Mouse (Mus musculus) adrenal gland, adult 8-10 months (tissue): ENCODE measurements around the gene Ift22. TPM values are rescaled to one million over a fixed set of nuclear protein-coding genes. Genes with fewer than 3 reads are reported as not detected.

Experiments
- DNase-seq: peaks from one replicate; pipeline ENCODE4 v3.0.0; 2022
- total RNA-seq, 4 experiments: library from RNA; stranded (reverse); gene quantifications; 2 replicates each; pipeline ENCODE4 v1.2.4; 2022

Gene Ift22
- 10 to 100 TPM; 30.5 to 53.5 (median 41.9) TPM for total RNA-seq

DNA sequence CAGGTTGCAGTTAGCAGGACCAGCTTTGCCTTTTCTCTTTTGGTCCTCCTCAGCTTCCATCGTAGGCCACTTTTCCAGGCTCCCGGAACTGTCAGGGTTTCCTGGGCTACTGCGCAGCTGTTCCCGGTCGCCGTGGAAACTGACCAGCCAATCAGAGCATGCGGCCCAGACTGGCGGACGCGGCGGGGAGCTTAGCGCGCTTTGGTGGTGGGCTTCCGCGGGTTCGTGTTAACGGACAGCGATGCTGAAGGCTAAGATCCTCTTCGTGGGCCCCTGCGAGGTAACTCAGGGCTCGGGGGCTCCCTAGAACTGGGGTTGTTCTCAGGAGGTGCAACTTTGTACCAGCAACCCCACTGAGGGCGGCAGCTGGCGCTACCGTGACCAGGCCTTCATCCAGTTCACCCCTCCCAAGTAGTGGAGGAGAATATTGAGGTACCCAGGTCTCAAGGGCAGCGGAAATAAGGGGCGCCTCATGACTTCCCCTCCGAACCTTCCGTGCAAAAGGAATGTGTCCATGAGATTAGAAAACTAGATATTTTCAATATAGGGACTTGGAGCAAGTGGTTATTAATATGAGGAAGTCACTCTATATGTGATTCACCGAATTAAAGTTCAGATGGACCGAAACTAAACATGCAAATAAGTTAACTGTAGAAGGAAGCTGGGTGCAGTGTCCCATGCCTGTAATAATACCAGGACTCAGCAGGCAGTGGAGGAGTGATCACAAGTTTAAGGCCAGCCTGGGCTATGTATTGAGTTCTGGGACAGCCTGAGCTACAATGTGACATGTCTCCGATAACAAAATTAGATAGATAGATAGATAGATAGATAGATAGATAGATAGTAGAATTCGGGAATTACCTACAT lies at the start of gene Ift22:
TSS of gene Ift22 (plus strand) at position 160 of the 867 bp plus-strand sequence.
- DNase-seq, result peak; percentile 89

DNA sequence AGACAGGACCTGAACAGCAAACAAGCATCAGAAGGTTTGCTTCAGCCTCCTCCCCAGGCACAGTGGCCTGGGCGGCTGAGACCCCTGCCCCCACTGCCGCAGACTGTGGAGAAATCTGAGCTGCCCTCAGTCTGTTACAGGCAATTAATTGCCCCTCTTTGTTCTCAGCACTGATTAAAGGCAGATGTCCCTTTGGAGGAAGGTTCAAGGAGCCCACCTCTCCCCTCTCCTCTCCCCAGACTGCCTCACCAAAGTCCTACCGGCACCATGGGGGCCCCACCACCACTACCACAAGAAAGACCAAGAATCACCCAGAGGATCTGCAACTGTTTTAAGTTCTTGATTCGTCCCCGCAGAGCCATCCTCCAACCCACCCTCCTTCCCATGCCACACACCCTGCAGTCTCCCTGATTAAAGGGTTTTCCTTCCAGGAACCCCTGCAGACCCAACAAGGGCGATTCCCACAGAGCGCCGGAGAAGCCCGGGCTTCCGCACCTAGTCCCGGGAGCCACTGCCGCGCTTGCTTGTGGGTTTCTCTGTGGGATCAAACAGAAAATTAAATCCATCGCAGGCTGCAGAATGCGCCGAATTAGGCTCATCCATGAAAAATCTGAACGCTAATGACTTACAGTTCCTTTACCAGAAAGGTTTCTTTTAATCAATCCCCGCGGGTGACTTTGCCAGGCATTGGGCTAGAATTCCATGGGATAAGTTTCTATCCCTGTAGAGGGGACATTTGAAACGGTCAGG lies 46.6 kb upstream of the Ift22 start:
- no peak for DNase-seq

DNA sequence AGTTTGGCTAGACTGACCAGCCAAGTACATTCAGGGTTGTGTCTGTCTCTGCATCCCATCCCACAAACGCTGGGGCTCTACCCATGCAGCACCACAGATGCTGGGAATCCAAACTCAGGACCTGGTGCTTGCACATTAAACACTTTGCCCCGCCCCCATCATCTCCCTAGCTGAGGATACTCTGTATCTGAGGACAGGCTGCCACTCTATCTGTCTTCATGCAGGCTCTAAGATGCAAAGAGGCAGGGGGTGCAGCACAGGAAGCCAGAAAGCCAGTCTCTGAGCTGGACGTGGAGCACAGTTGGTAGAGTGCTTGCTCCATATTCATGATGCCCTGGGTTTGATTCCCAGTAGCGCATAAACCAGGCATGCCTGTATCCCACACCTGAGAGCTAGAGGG lies 45.1 kb upstream of the Ift22 start:
- DNase-seq, result no peak

DNA sequence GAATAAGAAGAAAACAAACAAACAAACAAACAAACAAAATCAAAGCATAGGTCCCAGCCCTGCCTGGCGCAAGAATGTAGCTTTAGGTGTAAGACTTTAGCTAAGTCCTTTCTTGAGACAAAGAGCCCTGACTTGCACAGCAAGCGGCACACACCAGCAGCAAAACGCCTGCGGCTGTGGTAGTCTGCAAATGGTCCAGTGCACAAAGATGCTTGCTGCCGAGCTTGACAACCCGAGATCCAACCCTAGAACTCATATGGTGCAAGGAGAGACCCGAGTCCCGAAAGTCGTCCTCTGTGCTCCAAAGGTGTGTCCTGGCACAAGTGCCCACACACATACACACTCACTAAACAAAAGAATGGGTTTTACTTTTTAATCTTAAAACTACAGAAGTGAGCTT lies 44.7 kb upstream of the Ift22 start:
- DNase-seq, result no peak

DNA sequence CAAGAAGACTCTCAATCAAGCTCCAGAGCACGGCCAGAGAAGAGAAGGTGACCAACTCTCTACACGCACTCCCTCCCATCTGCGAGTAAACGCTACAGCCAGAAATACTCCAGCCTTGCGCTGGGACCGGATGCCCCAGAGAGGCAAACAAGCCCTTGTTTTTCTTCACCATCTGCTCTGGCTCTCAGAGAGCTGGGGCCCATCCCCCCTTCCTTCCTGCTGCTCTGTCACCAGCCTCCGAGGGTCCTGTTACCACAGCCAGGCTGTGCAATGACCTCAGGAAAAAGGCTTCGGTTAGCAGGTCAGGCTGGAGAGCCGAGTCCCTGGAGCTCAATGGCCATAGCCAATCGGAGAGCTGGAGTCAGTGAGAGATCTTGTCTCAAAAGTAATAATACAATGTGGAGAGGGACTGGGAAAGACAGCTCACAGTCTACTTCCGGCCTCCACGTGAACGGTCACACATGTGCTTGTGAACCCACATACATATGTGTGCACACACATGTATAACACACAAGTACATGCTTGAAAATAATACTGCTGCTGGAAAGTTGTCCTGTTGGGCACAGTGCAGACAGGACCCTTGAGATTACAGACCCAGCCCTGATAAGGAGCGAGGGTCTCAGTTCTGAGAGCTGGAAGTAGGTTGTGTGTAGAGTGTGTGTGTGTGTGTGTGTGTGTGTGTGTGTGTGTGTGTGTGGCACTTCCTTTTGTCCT lies 43.8 kb upstream of the Ift22 start:
- DNase-seq, result no peak

DNA sequence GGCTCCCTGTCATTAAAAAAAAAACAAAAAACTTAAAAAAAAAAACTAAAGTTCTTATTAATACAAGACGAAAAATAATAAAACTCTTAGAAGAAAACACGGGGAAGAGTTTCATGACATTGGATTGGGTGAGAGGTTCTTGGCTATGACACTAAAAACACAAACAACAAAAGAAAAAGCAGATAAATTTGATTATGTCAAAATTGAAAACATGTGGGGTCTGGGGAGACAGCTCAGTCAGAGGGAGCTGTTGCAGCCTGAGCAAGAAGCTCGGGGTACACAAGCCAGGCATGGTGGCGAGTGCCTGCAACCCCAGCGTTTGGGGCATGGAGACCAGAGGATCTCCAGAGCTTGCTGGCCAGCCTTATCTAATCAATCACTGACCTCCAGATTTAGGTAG lies 40.2 kb upstream of the Ift22 start:
- DNase-seq, result no peak

DNA sequence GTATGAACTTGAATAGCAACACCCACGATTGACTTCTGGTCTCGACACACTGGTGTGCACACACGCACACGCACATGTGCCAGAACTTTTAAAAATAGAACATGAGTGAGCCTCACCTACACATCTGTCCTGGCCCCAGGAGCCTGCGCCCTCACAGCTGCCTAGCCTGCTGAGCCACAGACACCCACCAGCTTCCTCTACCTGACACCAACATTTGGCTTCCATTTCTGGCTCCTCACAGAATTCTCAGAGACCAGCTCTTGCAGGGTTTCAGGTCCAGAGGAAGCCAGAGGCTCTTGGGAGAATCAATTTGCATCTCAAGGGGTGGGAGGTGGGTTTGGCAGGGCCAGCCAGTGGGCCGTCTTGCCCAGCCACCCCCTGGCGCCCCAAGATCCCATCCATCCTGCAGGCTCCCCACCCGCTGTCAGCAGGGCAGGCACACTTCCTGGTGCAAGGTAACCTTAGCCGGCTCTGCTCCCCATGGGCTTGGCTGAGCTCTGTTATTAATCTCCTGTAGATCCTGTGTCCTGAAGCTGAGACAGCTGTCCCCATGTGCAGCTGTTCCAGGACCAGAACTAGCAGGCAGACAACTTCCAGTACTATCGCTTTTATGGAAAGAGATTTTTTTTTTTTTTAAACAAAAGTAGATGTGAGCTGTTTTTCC lies 38.4 kb upstream of the Ift22 start:
- no peak for DNase-seq

DNA sequence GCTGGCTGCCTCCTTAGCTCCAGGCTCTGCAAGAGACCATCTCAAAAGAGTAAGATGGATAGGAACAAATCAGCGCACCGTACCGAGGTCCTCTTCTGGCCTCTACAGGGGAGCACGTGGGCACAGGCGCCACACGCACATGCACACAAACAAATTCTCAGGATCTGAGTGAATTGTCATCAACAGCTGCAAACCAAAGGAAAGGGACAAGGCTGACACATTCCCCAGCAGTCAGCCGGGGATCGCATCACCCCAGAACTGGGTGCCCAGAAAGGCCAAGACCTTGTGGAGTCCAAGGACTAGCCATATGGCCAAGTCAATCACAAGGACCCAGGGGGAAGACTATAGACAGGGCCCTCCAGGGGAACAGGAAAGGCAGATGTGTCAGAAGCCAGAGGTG lies 35.5 kb upstream of the Ift22 start:
- no peak for DNase-seq

DNA sequence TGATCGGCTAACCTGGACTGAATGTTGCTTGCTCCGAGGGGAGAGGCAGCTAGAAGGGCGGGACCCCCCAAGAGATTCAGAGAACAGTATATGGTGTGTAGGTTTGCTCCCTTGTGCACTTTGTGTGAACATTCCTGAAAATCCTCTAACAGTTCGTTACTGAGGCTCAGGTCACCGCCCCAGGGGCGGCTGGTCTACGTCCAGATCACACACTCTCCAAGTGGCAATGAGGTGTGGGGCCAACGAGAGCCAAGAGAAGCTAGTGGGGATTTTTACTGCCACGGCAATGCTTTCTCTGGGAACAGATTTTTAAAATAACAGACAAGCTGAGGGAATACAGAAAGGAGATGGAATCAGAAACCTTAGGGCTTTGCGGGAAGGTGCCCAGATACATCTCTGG lies 33.7 kb upstream of the Ift22 start:
- no peak for DNase-seq

DNA sequence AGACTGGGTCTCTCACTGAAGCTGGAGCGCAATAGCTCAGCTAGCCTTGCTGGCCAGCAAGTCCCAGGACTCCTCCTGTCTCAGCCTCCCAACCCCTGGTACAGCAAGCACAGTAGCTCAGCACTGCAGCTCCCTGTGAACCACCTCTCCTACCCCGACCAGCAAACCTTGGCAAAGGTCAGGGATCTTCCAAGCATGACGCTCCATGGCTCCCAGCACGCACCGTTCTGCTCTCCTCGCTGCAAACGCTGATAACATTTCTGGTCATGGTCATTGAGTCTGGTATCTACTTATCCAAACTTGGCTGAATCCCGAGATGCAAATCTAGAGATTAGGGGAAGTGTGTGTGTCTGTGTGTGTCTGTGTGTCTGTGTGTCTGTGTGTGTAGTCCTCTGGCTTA lies 27.8 kb upstream of the Ift22 start:
- DNase-seq, result no peak

DNA sequence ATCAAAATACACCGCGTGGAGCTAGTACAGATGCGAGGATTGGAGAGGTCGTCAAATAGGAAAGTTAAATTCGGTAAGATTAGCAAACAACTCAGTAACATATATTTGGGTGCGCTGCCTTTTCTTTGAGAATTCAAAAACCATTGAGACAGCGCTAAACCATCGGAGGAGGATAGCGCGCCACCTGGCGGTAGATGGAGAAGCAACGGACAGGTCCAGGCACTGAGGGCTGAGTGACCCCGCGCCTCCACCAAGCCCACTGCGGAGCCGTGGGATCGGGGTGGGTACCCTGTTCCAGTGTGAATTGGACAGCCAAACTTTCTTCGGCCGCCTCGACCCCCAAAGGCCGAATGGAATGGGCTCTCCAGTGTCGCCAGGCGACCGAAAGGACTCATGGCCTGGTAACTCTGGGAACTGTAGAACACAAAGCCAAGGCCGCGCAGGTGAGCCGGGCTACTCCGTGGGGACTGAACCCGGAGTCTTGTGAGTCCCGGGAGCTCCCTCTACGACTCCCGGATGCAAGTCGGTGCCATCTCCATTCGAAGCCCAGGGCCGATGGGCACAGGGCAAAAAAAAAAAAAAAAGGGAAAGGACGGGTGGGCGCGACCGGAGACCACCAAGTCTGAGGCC lies 26.5 kb upstream of the Ift22 start:
- peak; percentile 17 for DNase-seq

DNA sequence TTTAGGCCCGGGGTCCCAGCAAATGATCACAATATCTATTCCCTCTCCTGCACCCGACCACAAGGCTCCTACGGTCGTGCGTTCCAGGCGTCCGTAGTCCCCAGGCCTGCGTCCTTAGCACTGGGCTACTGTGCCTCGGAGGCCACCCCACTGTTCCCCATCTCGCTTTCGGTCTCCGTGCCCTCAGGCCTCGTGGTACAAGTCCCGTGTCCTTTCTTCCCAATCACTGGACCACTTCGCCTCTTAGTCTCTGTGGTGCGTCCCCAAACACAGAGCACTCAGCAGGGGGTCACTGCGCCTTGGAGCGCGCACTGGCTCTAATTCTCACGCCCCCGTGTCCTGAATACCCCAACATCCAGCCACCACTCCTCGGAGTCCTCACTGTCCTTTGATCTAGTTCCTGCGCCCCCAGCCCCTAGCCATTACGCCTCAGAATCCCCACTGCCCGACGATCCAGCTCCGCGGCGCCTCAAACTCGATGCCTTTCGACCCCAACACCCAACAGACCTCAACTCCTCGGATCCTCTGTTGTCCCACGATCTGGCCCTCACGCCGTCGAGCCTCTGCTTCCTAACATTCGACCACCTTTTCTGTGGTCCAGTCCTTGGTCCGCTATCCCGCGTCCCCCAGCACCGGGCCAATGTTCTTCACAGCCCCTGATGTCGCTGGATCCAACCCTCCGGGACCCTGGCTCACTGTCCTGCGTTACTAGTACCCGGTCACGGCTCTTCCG lies 25.7 kb upstream of the Ift22 start:
- DNase-seq, result no peak

DNA sequence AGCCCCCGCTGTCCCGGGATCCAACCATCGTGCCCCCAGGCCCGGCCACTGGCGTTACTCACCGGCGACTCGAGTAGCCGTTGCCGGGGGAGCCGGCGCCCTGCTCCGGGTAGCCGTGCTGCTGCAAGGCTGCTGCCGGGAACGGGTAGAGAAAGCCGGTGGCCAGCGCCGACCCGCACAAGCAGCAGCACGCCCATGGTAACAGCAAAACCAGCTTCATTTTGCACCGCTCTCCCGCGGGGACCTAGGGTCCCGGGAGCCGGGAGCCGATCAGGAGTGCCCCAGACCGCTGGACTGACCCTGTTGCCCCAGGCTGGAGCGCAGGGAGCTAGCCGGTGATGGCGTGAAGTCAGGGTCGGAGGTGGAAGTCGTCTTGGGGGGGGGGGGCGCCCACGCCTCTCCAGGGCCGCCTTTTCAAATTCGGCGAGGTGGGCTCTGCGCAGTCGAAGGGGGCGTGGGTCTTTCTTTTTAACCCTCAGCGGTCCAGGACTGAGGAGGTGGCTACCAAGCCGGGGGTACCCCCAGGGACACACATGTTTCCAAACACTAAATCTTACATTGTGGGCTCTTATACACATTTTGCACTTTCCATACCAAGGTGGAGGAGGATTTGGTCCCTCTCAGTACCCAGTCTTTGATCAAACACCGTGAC lies 25.0 kb upstream of the Ift22 start, which contains the start of gene Col26a1:
TSS of gene Col26a1 (minus strand) at position 422 of the 652 bp plus-strand sequence.
- DNase-seq, result no peak

DNA sequence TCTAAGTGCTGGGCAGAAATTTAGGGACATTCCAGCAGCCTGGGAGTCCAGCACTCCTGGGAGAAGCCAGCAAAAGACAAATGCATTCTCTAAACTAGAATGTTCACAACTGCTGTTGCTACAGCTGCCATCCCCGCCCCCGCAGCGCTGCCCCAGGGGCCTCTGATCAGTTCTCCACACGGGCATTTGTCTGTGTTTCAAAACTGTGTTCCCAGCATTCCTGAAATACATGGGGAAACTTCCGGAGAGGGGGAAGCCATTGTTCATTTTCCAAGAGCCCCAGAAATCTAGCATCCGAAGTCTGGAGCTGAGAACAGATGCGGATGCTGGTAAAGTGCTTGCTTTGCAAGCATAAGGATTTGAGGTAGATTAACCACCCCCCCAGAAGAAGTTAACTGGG lies 21.0 kb upstream of the Ift22 start:
- no peak for DNase-seq

DNA sequence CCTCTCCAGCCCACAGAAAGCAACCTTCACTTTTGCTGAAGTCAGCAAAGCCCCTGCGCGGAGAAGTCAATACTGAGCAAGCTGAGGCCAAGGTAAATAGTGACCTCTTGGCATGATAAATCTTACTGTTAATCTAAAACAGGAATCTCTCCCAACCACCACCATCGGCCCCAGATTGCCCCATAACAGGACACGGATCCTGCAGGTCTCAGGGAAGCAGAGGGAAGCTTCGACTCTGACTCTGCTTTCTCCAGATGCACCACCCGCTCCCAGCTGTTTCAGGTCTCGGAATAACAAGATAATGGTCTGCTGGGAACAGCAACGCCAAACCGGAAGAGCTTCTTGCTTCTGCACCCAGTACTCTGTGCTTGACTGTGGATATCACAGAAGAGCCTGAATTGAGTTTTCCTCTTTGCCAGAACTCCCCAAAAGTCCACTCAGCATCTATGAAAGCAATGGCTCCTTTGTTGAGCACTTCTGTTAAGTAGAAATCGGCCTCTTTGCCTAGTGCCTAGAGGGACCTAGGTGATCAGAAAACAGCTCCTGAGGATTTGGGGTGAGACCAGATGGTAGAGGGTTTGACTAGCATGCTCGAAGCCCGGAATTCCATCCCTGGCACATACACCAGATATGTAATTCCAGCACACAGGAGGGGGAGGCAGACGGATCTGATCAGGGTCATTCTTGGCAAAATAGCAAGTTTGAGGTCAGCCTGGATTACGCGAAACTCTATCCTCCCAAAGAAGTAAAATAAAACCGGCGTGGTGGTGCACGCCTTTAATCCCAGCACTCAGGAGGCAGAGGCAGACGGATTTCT lies 19.2 kb upstream of the Ift22 start:
- DNase-seq, result no peak

DNA sequence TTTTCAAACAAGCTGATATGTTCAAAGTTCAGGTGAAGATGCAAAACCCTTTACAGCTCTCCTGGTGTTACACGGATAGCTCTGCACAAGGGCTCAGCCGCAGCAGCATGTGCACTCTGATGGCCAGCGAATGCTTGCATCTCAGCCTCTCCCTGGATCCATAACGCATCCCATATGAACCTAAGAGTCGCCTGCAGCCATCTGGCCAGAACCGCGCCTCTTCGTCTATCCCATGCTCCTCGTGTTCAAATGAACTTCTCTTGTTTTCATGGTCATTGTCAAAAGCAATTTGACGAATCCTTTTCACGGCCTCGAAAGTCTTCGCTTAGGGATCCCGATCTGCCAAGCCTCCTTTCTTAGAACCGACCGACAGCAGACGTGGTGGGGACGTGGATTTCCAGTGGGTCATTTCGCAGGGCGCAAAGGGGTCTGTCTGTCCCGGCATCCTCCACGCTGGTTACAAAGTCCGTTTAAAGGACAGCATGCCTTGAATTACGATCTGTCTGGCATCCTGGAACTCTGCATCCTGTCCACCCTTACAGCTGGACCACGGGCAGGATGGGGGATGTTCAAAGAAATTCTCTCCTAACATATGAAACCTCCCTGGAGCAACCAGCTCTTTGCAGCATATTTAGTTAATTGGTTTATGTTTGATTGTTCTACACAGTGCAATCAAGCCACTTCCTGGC lies 13.0 kb upstream of the Ift22 start:
- no peak for DNase-seq

DNA sequence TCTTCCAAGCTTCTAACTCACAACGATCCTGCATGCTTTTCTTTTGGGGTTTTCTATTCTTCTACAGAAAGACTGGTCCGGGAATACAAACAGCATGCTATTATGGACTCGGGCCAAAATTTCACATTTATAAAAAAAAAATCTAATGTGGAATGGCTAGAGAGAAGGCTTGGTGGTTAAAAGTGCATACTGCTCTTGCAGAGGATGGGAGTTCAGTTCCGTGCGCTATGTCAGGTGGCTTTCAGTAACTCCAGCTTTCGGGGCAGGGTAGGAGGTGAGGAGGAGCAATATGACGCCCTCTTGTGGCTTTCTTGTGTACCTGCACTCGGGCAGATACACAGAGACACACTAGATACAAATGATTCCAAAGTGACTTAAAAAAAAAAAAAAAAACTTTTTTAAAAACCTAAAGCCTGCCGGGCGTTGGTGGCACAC lies 12.4 kb upstream of the Ift22 start:
- DNase-seq, result no peak

DNA sequence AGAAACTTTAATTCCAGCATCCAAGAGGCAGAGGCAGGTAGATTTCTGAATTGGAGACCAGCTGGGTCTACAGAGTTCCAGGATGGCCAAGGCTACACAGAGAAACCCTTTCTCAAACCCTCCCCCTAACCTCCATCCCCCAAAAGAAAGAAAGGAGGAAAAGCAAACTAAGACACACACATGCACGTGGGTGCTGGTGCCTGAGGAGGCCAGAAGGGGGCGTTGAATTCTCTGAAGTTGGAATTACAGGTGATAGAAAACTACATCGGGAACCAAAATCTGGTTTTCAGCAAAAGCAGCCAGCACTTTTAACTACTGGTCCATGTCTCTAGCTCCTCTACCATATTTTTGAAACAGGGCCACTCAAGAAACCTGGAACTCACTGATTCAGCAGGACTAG lies 3.3 kb upstream of the Ift22 start:
- no peak for DNase-seq

DNA sequence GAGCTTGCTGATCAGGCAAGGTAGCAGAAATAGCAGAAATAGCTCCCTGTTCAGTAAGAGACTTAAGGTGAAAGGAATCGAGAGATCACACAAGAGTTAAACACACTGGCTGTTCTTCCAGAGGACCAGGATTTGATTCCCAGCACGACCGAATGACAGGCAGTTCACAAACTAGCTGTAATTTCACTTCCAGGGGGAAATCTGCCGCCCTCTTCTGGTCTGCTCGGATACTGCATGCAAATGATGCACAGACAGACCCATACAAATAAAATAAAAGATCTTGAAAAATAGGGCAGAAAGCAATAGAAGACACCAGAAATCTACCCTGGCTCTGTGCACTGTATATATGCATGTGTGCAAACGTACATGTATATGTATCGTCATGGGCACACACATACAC lies 2.3 kb upstream of the Ift22 start:
- DNase-seq, result no peak
